Comparison of ENCODE assay signal across 9 mouse cellular contexts in the genomic region with DNA sequence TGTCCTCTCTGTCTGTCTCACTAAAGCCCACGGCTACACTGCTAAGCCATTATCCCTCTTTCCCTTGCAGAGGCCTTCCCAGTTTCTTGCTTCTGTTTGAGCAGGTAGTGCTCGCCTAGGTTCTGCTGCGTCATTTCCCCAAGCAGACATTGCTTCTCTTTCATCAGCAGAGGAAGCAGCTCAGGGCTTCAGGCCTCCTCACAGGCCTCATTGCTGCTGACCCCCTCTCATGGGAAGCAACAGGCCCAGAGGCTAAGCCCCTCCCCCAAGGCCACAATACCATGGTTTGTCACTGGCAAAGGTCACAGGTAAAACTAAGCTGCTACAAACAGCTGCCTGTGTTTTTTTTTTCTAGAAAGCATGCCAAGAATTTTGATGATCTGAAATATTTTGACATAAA. TPM values are rescaled to one million over a fixed set of nuclear protein-coding genes. Genes with fewer than 3 reads are reported as not detected.
DNase-seq lines count a peak whose midpoint lies in the region; ATAC-seq and TF ChIP-seq lines count a peak whose summit lies in the region.
"Had no signal": no experiment of that assay in that cellular context is flagged by ENCODE, and none has a peak within 500 bp of the region (broad histone marks: within the 10 kb centered on the region; RNA-seq: fewer than 3 reads in every experiment).

No protein-coding gene starts in this region.

- TF ChIP-seq CTCF in forebrain, postnatal 0 days (IDR thresholded peaks at IDR 0.05; ENCODE audit: low read depth): no peak
- no peak for TF ChIP-seq CTCF in liver, embryonic 14.5 days (IDR thresholded peaks at IDR 0.05; ENCODE audit: low read depth)

- H3K4me2 ChIP-seq in forebrain, postnatal 0 days (ENCODE audit: low read depth): no peak overlapping the region
- H3K4me2 ChIP-seq in liver, embryonic 14.5 days (ENCODE audit: low read depth): peak overlapping the region; percentile 67

- no peaks in the 10 kb centered on the region for H3K4me1 ChIP-seq in forebrain, postnatal 0 days (ENCODE audit: insufficient read depth)
- peaks cover 31 to 51% of the 10 kb centered on the region in 2 experiments for H3K4me1 ChIP-seq in liver, embryonic 14.5 days (replicated peaks; ENCODE audit: control insufficient read depth in 2 of 2, insufficient read depth in 2 of 2, low read length in 1 of 2)

- peak; percentile 38 for DNase-seq in adrenal gland, postnatal 14 days
- no peak for DNase-seq in adrenal gland, adult 18-20 months (ENCODE audit: low spot score in 2 of 2)
- peak; percentile 32 for DNase-seq in 416B (ENCODE audit: low read depth)
- DNase-seq in forebrain, postnatal 0 days: peak; percentile 21
- DNase-seq in liver, embryonic 14.5 days (ENCODE audit: low read depth in 3 of 3, low spot score in 3 of 3): no peak
- DNase-seq in urinary bladder, adult 18-20 months (ENCODE audit: low spot score in 2 of 2): no peak
- no peak for DNase-seq in adipocyte (ENCODE audit: low spot score)
- no peak for DNase-seq in cerebellum, postnatal 10 days

- no peaks in the 10 kb centered on the region for H3K36me3 ChIP-seq in forebrain, postnatal 0 days (ENCODE audit: insufficient read depth)
- H3K36me3 ChIP-seq in liver, embryonic 14.5 days (replicated peaks; ENCODE audit: control insufficient read depth, insufficient read depth, low read depth): peaks cover 78% of the 10 kb centered on the region

- H3K9ac ChIP-seq in forebrain, postnatal 0 days: no peak overlapping the region
- H3K9ac ChIP-seq in liver, embryonic 14.5 days (replicated peaks): peak overlapping the region; percentile 27; the same call in 1 of the 2 replicates

- no peak for TF ChIP-seq EP300 in liver, embryonic 14.5 days (IDR thresholded peaks at IDR 0.05; ENCODE audit: low read depth)

- no peak; the same call in 1 of the 2 replicates for ATAC-seq in forebrain, postnatal 0 days
- no peak for ATAC-seq in liver, embryonic 14.5 days (ENCODE audit: insufficient read depth)

- H3K27ac ChIP-seq in forebrain, postnatal 0 days (ENCODE audit: low read depth, low read length): 0 out of 2 replicates have a peak overlapping the region, but pooled peaks have one; percentile 50
- peak overlapping the region; percentile 33; the same call in 1 of the 2 replicates for H3K27ac ChIP-seq in liver, embryonic 14.5 days

- H3K9me3 ChIP-seq in forebrain, postnatal 0 days (ENCODE audit: low read length): no peaks in the 10 kb centered on the region
- no peaks in the 10 kb centered on the region for H3K9me3 ChIP-seq in liver, embryonic 14.5 days (ENCODE audit: control insufficient read depth, low read length)

- no peaks in the 10 kb centered on the region for H3K27me3 ChIP-seq in forebrain, postnatal 0 days (ENCODE audit: insufficient read depth, low read length)
- no peaks in the 10 kb centered on the region for H3K27me3 ChIP-seq in liver, embryonic 14.5 days (ENCODE audit: control insufficient read depth, insufficient read depth, low read length)

- no peak overlapping the region for H3K4me3 ChIP-seq in forebrain, postnatal 0 days (ENCODE audit: low read depth, low read length)
- H3K4me3 ChIP-seq in liver, embryonic 14.5 days (ENCODE audit: insufficient read depth in 1 of 2, low read depth in 2 of 2, low read length in 2 of 2): peak overlapping the region; percentile 7 to 9

- 45% methylated on average over 3 of the region's 3 CpGs for WGBS in forebrain, postnatal 0 days
- 53% methylated on average over 3 of the region's 3 CpGs for WGBS in liver, embryonic 14.5 days (ENCODE audit: insufficient replicate concordance)

RNA-seq across cellular contexts. Expression of gene Art4, which starts 4.8 kb away (rescaled TPM):
- total RNA-seq in adrenal gland, postnatal 14 days (2021): 6.0 and 7.4 TPM in 2 replicates
- 1 to 10 TPM; 3.0 TPM for total RNA-seq in adrenal gland, adult 18-20 months (2021)
- total RNA-seq in forebrain, postnatal 0 days (2014; rRNA removed): not detected in 2 replicates
- polyA plus RNA-seq in forebrain, postnatal 0 days (2015; fragmentation: Nextera tagmentation; extraction: Ambion mirVana): 0.13 and 0.23 TPM in 2 replicates
- 17.8 and 23.3 TPM in 2 replicates for polyA plus RNA-seq in liver, embryonic 14.5 days (2012; rRNA removed)
- 20.3 and 22.6 TPM in 2 replicates for polyA plus RNA-seq in liver, embryonic 14.5 days (2014; fragmentation: Nextera tagmentation; extraction: Ambion mirVana)

RNA-seq across cellular contexts. Expression of gene Smco3, which starts 17.5 kb away (rescaled TPM):
- 0.22 and 0.38 TPM in 2 replicates for total RNA-seq in adrenal gland, postnatal 14 days (2021)
- total RNA-seq in adrenal gland, adult 18-20 months (2021): under 1 TPM; 0.23 to 0.32 TPM
- total RNA-seq in forebrain, postnatal 0 days (2014; rRNA removed): 2.7 and 2.8 TPM in 2 replicates
- polyA plus RNA-seq in forebrain, postnatal 0 days (2015; fragmentation: Nextera tagmentation; extraction: Ambion mirVana): 1.5 TPM in 2 replicates
- 0.11 and 0.18 TPM in 2 replicates for polyA plus RNA-seq in liver, embryonic 14.5 days (2012; rRNA removed)
- 0.15 TPM in 1 of 2 replicates, not detected in the other for polyA plus RNA-seq in liver, embryonic 14.5 days (2014; fragmentation: Nextera tagmentation; extraction: Ambion mirVana)
- total RNA-seq: heart, adult 8-10 months had no signal

RNA-seq across cellular contexts. Expression of gene Mgp, which starts 22.9 kb away (rescaled TPM):
- 177 and 231 TPM in 2 replicates for total RNA-seq in adrenal gland, postnatal 14 days (2021)
- total RNA-seq in adrenal gland, adult 18-20 months (2021): 100 to 1,000 TPM; 192 to 202 TPM
- 31.2 and 32.7 TPM in 2 replicates for total RNA-seq in forebrain, postnatal 0 days (2014; rRNA removed)
- 39.9 and 57.8 TPM in 2 replicates for polyA plus RNA-seq in forebrain, postnatal 0 days (2015; fragmentation: Nextera tagmentation; extraction: Ambion mirVana)
- polyA plus RNA-seq in liver, embryonic 14.5 days (2012; rRNA removed): 0.88 and 1.6 TPM in 2 replicates
- polyA plus RNA-seq in liver, embryonic 14.5 days (2014; fragmentation: Nextera tagmentation; extraction: Ambion mirVana): 0.96 and 1.2 TPM in 2 replicates

RNA-seq across cellular contexts. Expression of gene Wbp11, which starts 24.7 kb away (rescaled TPM):
- total RNA-seq in adrenal gland, postnatal 14 days (2021): 73.4 and 79.6 TPM in 2 replicates
- total RNA-seq in adrenal gland, adult 18-20 months (2021): 10 to 100 TPM; 72.0 to 77.7 TPM
- total RNA-seq in forebrain, postnatal 0 days (2014; rRNA removed): 45.8 and 52.5 TPM in 2 replicates
- polyA plus RNA-seq in forebrain, postnatal 0 days (2015; fragmentation: Nextera tagmentation; extraction: Ambion mirVana): 67.1 and 87.4 TPM in 2 replicates
- 27.1 and 37.6 TPM in 2 replicates for polyA plus RNA-seq in liver, embryonic 14.5 days (2012; rRNA removed)
- 51.3 and 59.3 TPM in 2 replicates for polyA plus RNA-seq in liver, embryonic 14.5 days (2014; fragmentation: Nextera tagmentation; extraction: Ambion mirVana)

RNA-seq across cellular contexts. Expression of gene BC049715, which starts 25.3 kb away (rescaled TPM):
- 0.38 and 1.1 TPM in 2 replicates for total RNA-seq in adrenal gland, postnatal 14 days (2021)
- total RNA-seq in adrenal gland, adult 18-20 months (2021): 1 to 10 TPM in 1 of 2 experiments, under 1 TPM in 1; 0.45 to 1.0 TPM
- 0.92 and 1.9 TPM in 2 replicates for total RNA-seq in forebrain, postnatal 0 days (2014; rRNA removed)
- 1.1 and 2.1 TPM in 2 replicates for polyA plus RNA-seq in forebrain, postnatal 0 days (2015; fragmentation: Nextera tagmentation; extraction: Ambion mirVana)
- polyA plus RNA-seq in liver, embryonic 14.5 days (2012; rRNA removed): 0.13 and 0.73 TPM in 2 replicates
- polyA plus RNA-seq in liver, embryonic 14.5 days (2014; fragmentation: Nextera tagmentation; extraction: Ambion mirVana): 0.57 and 0.71 TPM in 2 replicates

Comparison
In these comparisons a context has a peak if more than half of its experiments do, and no peak if none do; other contexts are left out.
1. DNase-seq: peak in adrenal gland, postnatal 14 days (single experiment), 416B (single experiment) and forebrain, postnatal 0 days (single experiment); none in adrenal gland, adult 18-20 months (0 of 2), liver, embryonic 14.5 days (0 of 3), urinary bladder, adult 18-20 months (0 of 2), adipocyte (single experiment) and cerebellum, postnatal 10 days (0 of 2).